Mouse (Mus musculus): ENCODE measurements at regions not wholly inside any gene's neighbourhood (a gene's known extent, or its start where the extent isn't known, plus 50 kb on each side); places are given as distances from the start of the nearest gene placed in this dataset.

GRCm38 (mm10) chr2:45787732-45788390 is 670.7 kb upstream of the Zeb2 start:
- no peak overlapping the region; the same call in 1 of the 2 replicates for H3K27ac ChIP-seq (ENCODE audit: low read depth, low read length)

DNA sequence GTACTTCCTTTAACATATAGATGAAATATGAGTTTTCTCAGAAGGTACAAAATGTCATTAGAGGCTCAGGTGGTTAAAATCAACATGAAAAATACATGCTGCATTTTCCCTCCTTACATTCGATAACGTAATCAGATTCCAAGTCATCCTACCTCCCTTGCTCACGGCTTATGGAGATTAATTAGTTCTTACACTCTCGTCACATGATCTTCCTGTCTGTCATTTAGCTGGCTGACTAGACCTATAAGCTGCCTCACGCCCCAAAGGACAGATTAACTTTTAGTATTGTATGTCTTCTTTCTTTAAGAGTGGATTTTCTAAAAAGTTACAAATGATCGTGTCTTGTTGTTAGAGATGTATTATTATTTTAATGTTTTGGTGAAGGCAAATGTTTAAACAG is 669.6 kb upstream of the Zeb2 start:
- Histone ChIP-seq H3K9ac (ENCODE audit: low read depth, low read length) (no peak overlapping the region), H3K27ac (ENCODE audit: low read depth, low read length) (no peak overlapping the region), H3K9me3 (ENCODE audit: control insufficient read depth, low read length) (no peaks in the 10 kb centered on the region), H3K27me3 (ENCODE audit: control insufficient read depth, insufficient read depth, low read length) (no peaks in the 10 kb centered on the region), H3K36me3 (ENCODE audit: control insufficient read depth, insufficient read depth, low read length) (no peaks in the 10 kb centered on the region), H3K4me3 (ENCODE audit: low read length) (no peak overlapping the region), H3K4me1 (ENCODE audit: control insufficient read depth, insufficient read depth, low read length) (0 out of 2 replicates have a peak, but pooled peaks cover 2% of the 10 kb centered on the region), H3K4me2 (replicated peaks; ENCODE audit: low read depth, low read length) (no peak overlapping the region)
- no peak; the same call in 1 of the 2 replicates for ATAC-seq (ENCODE audit: low FRiP score, low TSS enrichment)
- WGBS: 36% methylated on average over 6 of the region's 6 CpGs

More at GRCm38 (mm10) chr2:45787732-45788390, 670.7 kb upstream of the Zeb2 start:
- Histone ChIP-seq H3K36me3 (ENCODE audit: control insufficient read depth, insufficient read depth, low read length) (no peaks in the 10 kb centered on the region), H3K9me3 (ENCODE audit: control insufficient read depth, low read length) (no peaks in the 10 kb centered on the region), H3K4me3 (ENCODE audit: low read length) (no peak overlapping the region), H3K4me1 (ENCODE audit: control insufficient read depth, insufficient read depth, low read length) (0 out of 2 replicates have a peak, but pooled peaks cover 2% of the 10 kb centered on the region), H3K9ac (ENCODE audit: low read depth, low read length) (no peak overlapping the region), H3K4me2 (replicated peaks; ENCODE audit: low read depth, low read length) (peak overlapping the region; percentile 19; the same call in 1 of the 2 replicates), H3K27me3 (ENCODE audit: control insufficient read depth, insufficient read depth, low read length) (no peaks in the 10 kb centered on the region)
- WGBS: 39% methylated on average over 16 of the region's 16 CpGs
- peak; percentile 90 for ATAC-seq (ENCODE audit: low FRiP score, low TSS enrichment)

GRCm38 (mm10) chr2:45785684-45786083 is 668.5 kb upstream of the Zeb2 start:
- no peak overlapping the region for H3K27ac ChIP-seq (ENCODE audit: low read depth, low read length)
- H3K9me3 ChIP-seq (ENCODE audit: control insufficient read depth, low read length): no peaks in the 10 kb centered on the region
- H3K9ac ChIP-seq (ENCODE audit: low read depth, low read length): no peak overlapping the region
- no peak overlapping the region for H3K4me2 ChIP-seq (replicated peaks; ENCODE audit: low read depth, low read length)
- 0 out of 2 replicates have a peak, but pooled peaks cover 2% of the 10 kb centered on the region for H3K4me1 ChIP-seq (ENCODE audit: control insufficient read depth, insufficient read depth, low read length)
- H3K4me3 ChIP-seq (ENCODE audit: low read length): no peak overlapping the region
- no peaks in the 10 kb centered on the region for H3K36me3 ChIP-seq (ENCODE audit: control insufficient read depth, insufficient read depth, low read length)
- no peaks in the 10 kb centered on the region for H3K27me3 ChIP-seq (ENCODE audit: control insufficient read depth, insufficient read depth, low read length)
- 69% methylated on average over 2 of the region's 2 CpGs for WGBS
- peak; percentile 89 for ATAC-seq (ENCODE audit: low FRiP score, low TSS enrichment)

GRCm38 (mm10) chr2:45783634-45784412 is 666.6 kb upstream of the Zeb2 start:
- H3K4me3 ChIP-seq (ENCODE audit: low read length): no peak overlapping the region
- ATAC-seq (ENCODE audit: low FRiP score, low TSS enrichment): no peak
- H3K9me3 ChIP-seq (ENCODE audit: control insufficient read depth, low read length): no peaks in the 10 kb centered on the region
- no peaks in the 10 kb centered on the region for H3K27me3 ChIP-seq (ENCODE audit: control insufficient read depth, insufficient read depth, low read length)
- 73% methylated on average over 9 of the region's 9 CpGs for WGBS
- no peak overlapping the region for H3K27ac ChIP-seq (ENCODE audit: low read depth, low read length)
- no peaks in the 10 kb centered on the region for H3K36me3 ChIP-seq (ENCODE audit: control insufficient read depth, insufficient read depth, low read length)
- no peak overlapping the region for H3K4me2 ChIP-seq (replicated peaks; ENCODE audit: low read depth, low read length)
- H3K9ac ChIP-seq (ENCODE audit: low read depth, low read length): no peak overlapping the region
- 0 out of 2 replicates have a peak, but pooled peaks cover 2% of the 10 kb centered on the region for H3K4me1 ChIP-seq (ENCODE audit: control insufficient read depth, insufficient read depth, low read length)

- Histone ChIP-seq H3K9me3 (ENCODE audit: control insufficient read depth, low read length) (no peaks in the 10 kb centered on the region), H3K9ac (ENCODE audit: low read depth, low read length) (no peak overlapping the region), H3K27ac (ENCODE audit: low read depth, low read length) (no peak overlapping the region), H3K36me3 (ENCODE audit: control insufficient read depth, insufficient read depth, low read length) (no peaks in the 10 kb centered on the region), H3K4me2 (replicated peaks; ENCODE audit: low read depth, low read length) (no peak overlapping the region), H3K4me3 (ENCODE audit: low read length) (no peak overlapping the region), H3K4me1 (ENCODE audit: control insufficient read depth, insufficient read depth, low read length) (no peaks in the 10 kb centered on the region), H3K27me3 (ENCODE audit: control insufficient read depth, insufficient read depth, low read length) (no peaks in the 10 kb centered on the region)
- 89% methylated on average over 7 of the region's 7 CpGs for WGBS
- no peak for ATAC-seq (ENCODE audit: low FRiP score, low TSS enrichment)
These were observed 660.3 kb upstream of the Zeb2 start for GRCm38 (mm10) chr2:45777466-45777865.

GRCm38 (mm10) chr2:45776485-45777135 is 659.4 kb upstream of the Zeb2 start:
- H3K36me3 ChIP-seq (ENCODE audit: control insufficient read depth, insufficient read depth, low read length): no peaks in the 10 kb centered on the region
- H3K27me3 ChIP-seq (ENCODE audit: control insufficient read depth, insufficient read depth, low read length): no peaks in the 10 kb centered on the region
- no peak overlapping the region for H3K27ac ChIP-seq (ENCODE audit: low read depth, low read length)
- no peaks in the 10 kb centered on the region for H3K4me1 ChIP-seq (ENCODE audit: control insufficient read depth, insufficient read depth, low read length)
- WGBS: 87% methylated on average over 17 of the region's 17 CpGs
- H3K9ac ChIP-seq (ENCODE audit: low read depth, low read length): no peak overlapping the region
- no peak for ATAC-seq (ENCODE audit: low FRiP score, low TSS enrichment)
- H3K4me3 ChIP-seq (ENCODE audit: low read length): no peak overlapping the region
- no peaks in the 10 kb centered on the region for H3K9me3 ChIP-seq (ENCODE audit: control insufficient read depth, low read length)
- no peak overlapping the region for H3K4me2 ChIP-seq (replicated peaks; ENCODE audit: low read depth, low read length)

DNA sequence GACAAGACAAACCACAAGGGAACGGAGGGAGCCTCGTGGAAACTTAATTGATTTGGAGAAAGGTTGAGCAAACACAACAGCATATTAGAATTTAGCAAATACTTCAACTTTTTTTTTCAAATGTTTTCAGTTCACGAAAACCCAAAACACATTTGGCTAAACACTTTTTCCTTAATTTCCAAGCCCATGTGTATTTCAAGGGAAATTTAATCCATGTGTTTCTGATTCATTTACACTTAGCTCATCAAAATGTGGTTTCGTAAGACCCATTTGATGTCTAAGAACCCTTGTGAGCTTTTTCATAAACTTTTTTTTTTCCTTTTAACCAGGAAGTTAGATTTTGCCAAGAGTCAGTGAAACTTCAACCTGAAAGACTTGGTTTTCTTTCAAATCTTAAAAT is 658.5 kb upstream of the Zeb2 start:
- Histone ChIP-seq H3K4me3 (ENCODE audit: low read length) (no peak overlapping the region), H3K27ac (ENCODE audit: low read depth, low read length) (no peak overlapping the region), H3K36me3 (ENCODE audit: control insufficient read depth, insufficient read depth, low read length) (no peaks in the 10 kb centered on the region), H3K27me3 (ENCODE audit: control insufficient read depth, insufficient read depth, low read length) (no peaks in the 10 kb centered on the region), H3K9ac (ENCODE audit: low read depth, low read length) (no peak overlapping the region), H3K9me3 (ENCODE audit: control insufficient read depth, low read length) (no peaks in the 10 kb centered on the region), H3K4me2 (replicated peaks; ENCODE audit: low read depth, low read length) (no peak overlapping the region), H3K4me1 (ENCODE audit: control insufficient read depth, insufficient read depth, low read length) (no peaks in the 10 kb centered on the region)
- 76% methylated on average over 4 of the region's 4 CpGs for WGBS
- ATAC-seq (ENCODE audit: low FRiP score, low TSS enrichment): no peak

DNA sequence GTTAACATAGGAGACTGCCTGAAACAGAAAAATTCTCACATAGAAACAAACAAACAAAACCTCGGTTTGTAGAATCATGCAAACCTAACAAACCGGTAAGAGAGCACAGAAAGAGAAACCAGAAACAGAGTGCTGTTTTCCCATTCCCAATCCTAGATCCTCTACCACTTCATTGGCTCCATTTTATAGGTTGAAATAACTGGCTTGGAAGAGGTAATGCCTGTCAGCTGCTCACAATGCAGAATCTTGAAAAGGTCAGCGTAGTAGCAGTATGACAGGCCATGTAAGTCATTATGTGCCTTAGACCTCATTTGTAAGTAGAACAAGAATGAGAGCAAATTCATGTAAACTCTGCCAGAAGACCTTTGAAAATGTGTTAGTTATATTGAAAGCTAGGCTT is 657.2 kb upstream of the Zeb2 start:
- 85% methylated on average over 3 of the region's 3 CpGs for WGBS
- Histone ChIP-seq H3K36me3 (ENCODE audit: control insufficient read depth, insufficient read depth, low read length) (no peaks in the 10 kb centered on the region), H3K4me1 (ENCODE audit: control insufficient read depth, insufficient read depth, low read length) (no peaks in the 10 kb centered on the region), H3K9ac (ENCODE audit: low read depth, low read length) (no peak overlapping the region), H3K9me3 (ENCODE audit: control insufficient read depth, low read length) (no peaks in the 10 kb centered on the region), H3K27me3 (ENCODE audit: control insufficient read depth, insufficient read depth, low read length) (no peaks in the 10 kb centered on the region), H3K4me2 (replicated peaks; ENCODE audit: low read depth, low read length) (no peak overlapping the region), H3K27ac (ENCODE audit: low read depth, low read length) (no peak overlapping the region), H3K4me3 (ENCODE audit: low read length) (no peak overlapping the region)
- no peak for ATAC-seq (ENCODE audit: low FRiP score, low TSS enrichment)

DNA sequence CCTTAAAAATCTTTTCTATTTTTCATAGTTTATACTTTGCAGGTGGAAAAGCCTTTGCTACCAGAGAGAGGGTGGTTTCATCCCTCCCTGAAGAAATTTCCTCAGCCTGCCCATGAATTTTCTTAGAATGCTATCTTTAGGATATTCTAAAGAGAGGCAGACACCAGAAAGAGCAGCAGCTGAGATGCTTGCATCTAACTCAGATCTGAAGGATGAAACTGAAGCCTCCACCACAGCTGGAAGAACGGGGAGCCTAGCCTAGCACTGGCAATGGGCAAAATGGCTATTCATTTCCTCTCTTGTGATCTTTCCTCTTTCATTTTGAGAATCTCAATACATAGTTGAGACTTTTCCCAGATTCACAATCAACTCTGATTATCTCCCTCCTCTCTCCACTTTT is 640.0 kb upstream of the Zeb2 start:
- H3K27ac ChIP-seq (ENCODE audit: low read depth, low read length): no peak overlapping the region
- no peaks in the 10 kb centered on the region for H3K27me3 ChIP-seq (ENCODE audit: control insufficient read depth, insufficient read depth, low read length)
- WGBS: 61% methylated on average over 1 of the region's 1 CpGs
- H3K4me3 ChIP-seq (ENCODE audit: low read length): no peak overlapping the region
- ATAC-seq (ENCODE audit: low FRiP score, low TSS enrichment): no peak
- no peaks in the 10 kb centered on the region for H3K36me3 ChIP-seq (ENCODE audit: control insufficient read depth, insufficient read depth, low read length)
- H3K4me1 ChIP-seq (ENCODE audit: control insufficient read depth, insufficient read depth, low read length): no peaks in the 10 kb centered on the region
- H3K9ac ChIP-seq (ENCODE audit: low read depth, low read length): no peak overlapping the region
- no peaks in the 10 kb centered on the region for H3K9me3 ChIP-seq (ENCODE audit: control insufficient read depth, low read length)
- no peak overlapping the region for H3K4me2 ChIP-seq (replicated peaks; ENCODE audit: low read depth, low read length)
